Mouse (Mus musculus): ENCODE results near the gene Exoc4. TPM values are rescaled to one million over a fixed set of nuclear protein-coding genes. Genes with fewer than 3 reads are reported as not detected.

Exoc4 gene
- polyA plus RNA-seq (2017; shearing (Covaris generic)): 73.5 TPM

DNA sequence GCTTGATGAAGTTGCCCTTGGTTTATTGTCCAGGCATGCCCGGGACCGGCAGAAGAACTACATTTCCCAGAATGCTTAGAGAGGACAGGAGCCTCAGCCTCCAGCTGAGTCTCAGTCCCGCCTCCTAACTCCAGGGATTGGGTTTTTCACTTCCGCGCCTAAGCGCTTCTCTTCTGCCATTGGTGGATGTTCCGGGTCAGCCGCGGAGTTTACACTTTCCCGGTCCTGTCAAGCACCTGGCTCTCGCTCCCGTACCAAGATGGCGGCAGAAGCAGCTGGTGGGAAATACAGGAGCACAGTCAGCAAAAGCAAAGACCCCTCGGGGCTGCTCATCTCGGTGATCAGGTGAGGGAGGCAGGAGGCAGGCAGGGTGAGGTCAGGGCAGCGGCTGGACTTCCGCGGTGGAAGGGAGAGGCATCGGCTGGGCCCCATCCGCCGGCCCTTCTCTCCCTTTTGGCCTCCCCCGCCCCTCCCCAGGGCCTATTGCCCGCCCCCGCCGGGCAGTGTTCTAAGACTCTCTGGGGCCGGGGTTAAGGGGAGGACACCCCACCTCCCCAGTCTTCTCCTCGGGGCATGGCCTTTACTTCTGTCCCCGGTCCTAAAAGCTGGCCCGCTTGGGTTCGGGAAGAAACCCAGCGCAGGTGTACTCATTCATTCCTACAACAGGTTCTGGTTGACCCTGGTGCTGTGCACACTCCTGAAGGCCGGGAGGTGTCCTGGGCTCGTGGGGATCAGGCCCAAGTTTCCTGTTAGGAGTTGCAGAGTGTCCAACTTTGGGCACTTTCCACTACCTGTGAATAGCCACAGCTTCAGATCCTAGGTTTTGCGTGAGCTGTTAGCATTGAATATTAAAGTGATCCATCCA lies at the start of gene Exoc4:
Gene Exoc4, plus strand, starts transcription at position 192 of the 865 bp plus-strand sequence.

Other genes with a start within 250 kb of the Exoc4 start
- 128 TPM for gene Chchd3, start 188.8 kb upstream of the Exoc4 start, polyA plus RNA-seq (2017; shearing (Covaris generic))